Mouse (Mus musculus): ENCODE measurements at regions not wholly inside any gene's neighbourhood (a gene's known extent, or its start where the extent isn't known, plus 50 kb on each side); places are given as distances from the start of the nearest gene placed in this dataset.
A peak's percentile ranks its signal among the peaks of the same experiment; 100 is the strongest.

- WGBS, result 92% methylated on average over 4 of the region's 4 CpGs
- H3K9me3 ChIP-seq, result no peaks in the 10 kb centered on the region
Measured at GRCm38 (mm10) chr15:68811041-68811440, 2310.3 kb upstream of the Lrrc6 start.

GRCm38 (mm10) chr15:68810593-68810992 is 2309.9 kb upstream of the Lrrc6 start:
- Histone ChIP-seq H3K9ac (no peak overlapping the region), H3K4me3 (no peak overlapping the region), H3K36me3 (no peaks in the 10 kb centered on the region), H3K27ac (no peak overlapping the region), H3K4me2 (replicated peaks) (no peak overlapping the region), H3K9me3 (no peaks in the 10 kb centered on the region), H3K27me3 (replicated peaks) (no peaks in the 10 kb centered on the region), H3K4me1 (no peaks in the 10 kb centered on the region)
- WGBS, result 80% methylated on average over 6 of the region's 6 CpGs
- no peak for ATAC-seq (ENCODE audit: low FRiP score, low read depth)

More at GRCm38 (mm10) chr15:68811041-68811440, 2310.3 kb upstream of the Lrrc6 start:
- Histone ChIP-seq H3K9ac (no peak overlapping the region), H3K4me3 (no peak overlapping the region), H3K36me3 (no peaks in the 10 kb centered on the region), H3K4me1 (no peaks in the 10 kb centered on the region), H3K27ac (no peak overlapping the region), H3K27me3 (replicated peaks) (no peaks in the 10 kb centered on the region), H3K4me2 (replicated peaks) (no peak overlapping the region)
- no peak for ATAC-seq (ENCODE audit: low FRiP score, low read depth)

GRCm38 (mm10) chr15:68808175-68808574 is 2307.5 kb upstream of the Lrrc6 start:
- Histone ChIP-seq H3K9ac (no peak overlapping the region), H3K4me1 (no peaks in the 10 kb centered on the region), H3K27ac (no peak overlapping the region), H3K27me3 (replicated peaks) (no peaks in the 10 kb centered on the region), H3K4me2 (replicated peaks) (no peak overlapping the region), H3K9me3 (no peaks in the 10 kb centered on the region), H3K4me3 (no peak overlapping the region), H3K36me3 (no peaks in the 10 kb centered on the region)
- ATAC-seq (ENCODE audit: low FRiP score, low read depth), result no peak
- WGBS, result 98% methylated on average over 1 of the region's 1 CpGs

GRCm38 (mm10) chr15:68804254-68804653 is 2303.5 kb upstream of the Lrrc6 start:
- H3K4me3 ChIP-seq, result no peak overlapping the region
- H3K27ac ChIP-seq, result no peak overlapping the region
- ATAC-seq (ENCODE audit: low FRiP score, low read depth), result no peak
- no peak overlapping the region for H3K4me2 ChIP-seq (replicated peaks)
- H3K4me1 ChIP-seq, result no peaks in the 10 kb centered on the region
- no peaks in the 10 kb centered on the region for H3K27me3 ChIP-seq (replicated peaks)
- 96% methylated on average over 1 of the region's 1 CpGs for WGBS
- no peak overlapping the region for H3K9ac ChIP-seq
- no peaks in the 10 kb centered on the region for H3K9me3 ChIP-seq
- H3K36me3 ChIP-seq, result no peaks in the 10 kb centered on the region

- Histone ChIP-seq H3K9me3 (no peaks in the 10 kb centered on the region), H3K9ac (no peak overlapping the region), H3K4me1 (no peaks in the 10 kb centered on the region), H3K4me2 (replicated peaks) (no peak overlapping the region), H3K4me3 (no peak overlapping the region), H3K36me3 (no peaks in the 10 kb centered on the region), H3K27ac (no peak overlapping the region), H3K27me3 (replicated peaks) (no peaks in the 10 kb centered on the region)
- 80% methylated on average over 4 of the region's 4 CpGs for WGBS
- ATAC-seq (ENCODE audit: low FRiP score, low read depth), result no peak
Measured at GRCm38 (mm10) chr15:68801763-68802162, 2301.1 kb upstream of the Lrrc6 start.

GRCm38 (mm10) chr15:68797406-68797805 is 2296.7 kb upstream of the Lrrc6 start:
- no peaks in the 10 kb centered on the region for H3K4me1 ChIP-seq
- H3K27ac ChIP-seq, result no peak overlapping the region
- 90% methylated on average over 2 of the region's 2 CpGs for WGBS
- ATAC-seq (ENCODE audit: low FRiP score, low read depth), result no peak
- H3K9ac ChIP-seq, result no peak overlapping the region
- no peaks in the 10 kb centered on the region for H3K36me3 ChIP-seq
- H3K4me2 ChIP-seq (replicated peaks), result no peak overlapping the region
- H3K9me3 ChIP-seq, result no peaks in the 10 kb centered on the region
- no peak overlapping the region for H3K4me3 ChIP-seq
- no peaks in the 10 kb centered on the region for H3K27me3 ChIP-seq (replicated peaks)

- Histone ChIP-seq H3K27ac (no peak overlapping the region), H3K9me3 (no peaks in the 10 kb centered on the region), H3K4me3 (no peak overlapping the region), H3K4me1 (no peaks in the 10 kb centered on the region), H3K36me3 (no peaks in the 10 kb centered on the region), H3K4me2 (replicated peaks) (no peak overlapping the region), H3K9ac (no peak overlapping the region), H3K27me3 (replicated peaks) (no peaks in the 10 kb centered on the region)
- no peak for ATAC-seq (ENCODE audit: low FRiP score, low read depth)
- 76% methylated on average over 4 of the region's 4 CpGs for WGBS
Measured at GRCm38 (mm10) chr15:68795239-68795960, 2294.7 kb upstream of the Lrrc6 start.

GRCm38 (mm10) chr15:68759948-68760347 is 2259.2 kb upstream of the Lrrc6 start:
- no peak overlapping the region for H3K27ac ChIP-seq
- ATAC-seq (ENCODE audit: low FRiP score, low read depth), result peak; percentile 65; the same call in 1 of the 2 replicates
- no peaks in the 10 kb centered on the region for H3K36me3 ChIP-seq
- WGBS, result 70% methylated on average over 1 of the region's 1 CpGs
- no peak overlapping the region for H3K9ac ChIP-seq
- no peak overlapping the region for H3K4me2 ChIP-seq (replicated peaks)
- H3K4me3 ChIP-seq, result no peak overlapping the region
- H3K4me1 ChIP-seq, result 0 out of 2 replicates have a peak, but pooled peaks cover 2% of the 10 kb centered on the region
- H3K9me3 ChIP-seq, result no peaks in the 10 kb centered on the region
- no peaks in the 10 kb centered on the region for H3K27me3 ChIP-seq (replicated peaks)

GRCm38 (mm10) chr15:68755255-68755654 is 2254.5 kb upstream of the Lrrc6 start:
- H3K4me2 ChIP-seq (replicated peaks), result no peak overlapping the region
- H3K9me3 ChIP-seq, result no peaks in the 10 kb centered on the region
- no peaks in the 10 kb centered on the region for H3K36me3 ChIP-seq
- WGBS, result 85% methylated on average over 1 of the region's 1 CpGs
- no peak overlapping the region for H3K9ac ChIP-seq
- H3K27me3 ChIP-seq (replicated peaks), result no peaks in the 10 kb centered on the region
- ATAC-seq (ENCODE audit: low FRiP score, low read depth), result no peak
- 0 out of 2 replicates have a peak, but pooled peaks cover 2% of the 10 kb centered on the region for H3K4me1 ChIP-seq
- H3K4me3 ChIP-seq, result no peak overlapping the region
- no peak overlapping the region for H3K27ac ChIP-seq

GRCm38 (mm10) chr15:68754834-68755233 is 2254.1 kb upstream of the Lrrc6 start:
- H3K4me2 ChIP-seq (replicated peaks), result no peak overlapping the region
- no peak overlapping the region for H3K9ac ChIP-seq
- H3K4me3 ChIP-seq, result no peak overlapping the region
- no peaks in the 10 kb centered on the region for H3K36me3 ChIP-seq
- no peaks in the 10 kb centered on the region for H3K27me3 ChIP-seq (replicated peaks)
- ATAC-seq (ENCODE audit: low FRiP score, low read depth), result no peak
- no peak overlapping the region for H3K27ac ChIP-seq
- 0 out of 2 replicates have a peak, but pooled peaks cover 2% of the 10 kb centered on the region for H3K4me1 ChIP-seq
- WGBS, result 83% methylated on average over 4 of the region's 4 CpGs
- no peaks in the 10 kb centered on the region for H3K9me3 ChIP-seq

- H3K9me3 ChIP-seq, result no peaks in the 10 kb centered on the region
- no peak overlapping the region for H3K9ac ChIP-seq
- ATAC-seq (ENCODE audit: low FRiP score, low read depth), result no peak
- H3K4me2 ChIP-seq (replicated peaks), result no peak overlapping the region
- H3K4me3 ChIP-seq, result no peak overlapping the region
- H3K36me3 ChIP-seq, result no peaks in the 10 kb centered on the region
- H3K4me1 ChIP-seq, result no peaks in the 10 kb centered on the region
- WGBS, result 88% methylated on average over 7 of the region's 7 CpGs
- no peaks in the 10 kb centered on the region for H3K27me3 ChIP-seq (replicated peaks)
- no peak overlapping the region for H3K27ac ChIP-seq
Measured at GRCm38 (mm10) chr15:68739344-68739743, 2238.6 kb upstream of the Lrrc6 start.

- Histone ChIP-seq H3K27ac (no peak overlapping the region), H3K4me3 (no peak overlapping the region), H3K4me2 (replicated peaks) (no peak overlapping the region), H3K9ac (no peak overlapping the region), H3K36me3 (no peaks in the 10 kb centered on the region), H3K9me3 (no peaks in the 10 kb centered on the region), H3K4me1 (no peaks in the 10 kb centered on the region), H3K27me3 (replicated peaks) (no peaks in the 10 kb centered on the region)
- WGBS, result 75% methylated on average over 5 of the region's 5 CpGs
- no peak for ATAC-seq (ENCODE audit: low FRiP score, low read depth)
Measured at GRCm38 (mm10) chr15:68721250-68721649, 2220.5 kb upstream of the Lrrc6 start.

- ATAC-seq (ENCODE audit: low FRiP score, low read depth), result no peak
- 83% methylated on average over 12 of the region's 12 CpGs for WGBS
- no peaks in the 10 kb centered on the region for H3K4me1 ChIP-seq
- no peaks in the 10 kb centered on the region for H3K36me3 ChIP-seq
- H3K27me3 ChIP-seq (replicated peaks), result no peaks in the 10 kb centered on the region
- no peak overlapping the region for H3K4me3 ChIP-seq
- H3K9ac ChIP-seq, result no peak overlapping the region
- no peaks in the 10 kb centered on the region for H3K9me3 ChIP-seq
- H3K4me2 ChIP-seq (replicated peaks), result no peak overlapping the region
- no peak overlapping the region for H3K27ac ChIP-seq
Measured at GRCm38 (mm10) chr15:68719486-68719885, 2218.8 kb upstream of the Lrrc6 start.

All from neural tube, embryonic 12.5 days (tissue).